Mouse (Mus musculus) thymus, adult 2 months (tissue): ENCODE results near the gene Pih1d1.

Experiments used
- CTCF ChIP-seq: fragments of 200-500 bp; IDR thresholded peaks from 2 replicates; pipeline ENCODE4 v1.5.1; 2012; ENCODE audit warnings: mild to moderate bottlenecking, control low read depth, low read length, moderate library complexity, borderline replicate concordance; ENCODE audit not compliant: control insufficient read depth, poor library complexity, insufficient read depth; ENCODE audit errors: extremely low read depth
- POLR2A ChIP-seq: fragments of 200-500 bp; IDR thresholded peaks from 2 replicates; pipeline ENCODE4 v1.6.1; 2012; ENCODE audit warnings: mild to moderate bottlenecking, low read length, control low read depth, moderate library complexity; ENCODE audit not compliant: control insufficient read depth, poor library complexity, insufficient read depth; ENCODE audit errors: extremely low read depth

GRCm38 (mm10) chr7:45165701-45166100 is 11.6 kb downstream of the Pih1d1 start:
- TF ChIP-seq CTCF = no peak
- no peak for TF ChIP-seq POLR2A
